Mouse (Mus musculus): ENCODE data around the gene Fbxl21.

Gene Fbxl21

DNA sequence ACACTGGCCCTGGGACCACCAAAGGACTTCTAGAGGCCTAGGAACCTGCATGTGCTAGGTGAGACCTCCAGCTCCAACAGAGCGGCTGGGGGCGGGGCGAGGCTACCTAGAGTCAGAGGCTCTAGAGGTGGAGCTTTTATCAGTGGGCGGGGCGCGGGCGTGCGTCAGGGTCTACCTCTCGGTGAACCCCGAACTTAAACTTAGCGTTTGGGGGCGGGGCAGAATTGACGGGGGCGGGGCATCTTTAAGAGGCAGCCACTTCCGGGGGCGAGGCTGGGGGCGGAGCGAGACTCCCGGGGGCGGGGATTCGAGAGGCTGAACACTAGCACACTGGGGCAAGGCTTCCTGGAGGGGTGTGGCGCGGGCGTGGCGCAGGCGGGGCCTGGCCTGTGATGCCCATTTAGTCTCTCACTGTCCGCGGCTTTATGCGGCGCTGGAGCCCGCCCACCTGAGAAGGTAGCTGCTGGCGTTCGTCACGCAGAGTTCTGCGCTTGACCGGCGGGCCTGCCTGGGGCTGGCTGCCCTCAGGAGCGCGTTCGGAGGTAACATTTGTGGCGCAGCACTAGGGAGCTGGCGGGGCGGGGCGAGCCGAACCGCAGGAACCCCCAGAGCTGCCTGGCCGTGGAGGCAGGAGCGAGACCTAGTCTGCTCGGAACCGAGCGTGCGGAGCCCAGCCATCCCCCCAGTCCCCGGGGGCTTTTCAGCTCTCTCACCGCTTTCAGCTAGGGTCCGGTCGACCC lies at the start of gene Fbxl21:
Gene Fbxl21, plus strand, starts transcription at position 392 of the 740 bp plus-strand sequence.
- peak; percentile 86 for DNase-seq (ENCODE audit: low read depth)

- no peak for DNase-seq (ENCODE audit: low read depth)
Observed at GRCm38 (mm10) chr13:56472661-56473060, 49.6 kb upstream of the Fbxl21 start.

DNA sequence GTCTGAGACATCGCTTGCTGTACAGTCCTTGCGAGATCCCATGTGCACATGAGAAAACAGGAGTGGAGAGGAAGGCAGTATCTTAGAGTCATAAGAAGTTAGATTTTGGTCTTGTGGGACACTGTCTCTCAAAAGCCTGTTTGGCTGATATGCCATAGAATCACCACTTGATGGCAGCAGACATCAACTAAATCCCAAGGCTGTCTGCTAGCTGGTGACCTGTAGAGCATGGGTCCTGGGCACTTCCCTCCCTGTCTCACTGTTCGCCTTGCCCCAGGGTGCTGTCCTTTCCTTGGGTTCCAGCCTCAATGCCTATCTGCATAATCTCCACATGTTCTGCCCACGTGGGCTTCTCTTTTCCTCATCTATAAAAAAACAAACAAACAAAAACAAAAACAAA lies 46.9 kb upstream of the Fbxl21 start:
- peak; percentile 69 for DNase-seq (ENCODE audit: low read depth)

DNA sequence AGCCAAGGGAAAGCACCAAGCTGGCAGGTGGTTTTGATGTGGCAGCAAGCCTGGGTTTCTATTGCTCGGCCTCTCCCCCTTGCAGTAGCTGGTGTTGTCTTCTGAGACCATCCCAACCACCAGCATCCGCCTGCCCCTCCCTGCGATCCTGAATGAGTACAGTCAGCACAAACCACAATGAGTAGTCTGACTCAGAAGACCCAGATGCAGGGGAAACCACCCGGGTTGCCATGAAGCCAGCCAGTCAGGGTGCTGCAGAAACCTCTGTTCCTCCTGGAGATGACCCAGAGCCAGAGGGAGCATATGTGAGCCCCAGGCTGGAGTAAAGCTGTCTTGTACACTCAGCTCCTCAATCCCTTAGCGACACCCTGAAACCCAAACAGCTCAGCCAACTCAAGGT lies 45.5 kb upstream of the Fbxl21 start:
- DNase-seq (ENCODE audit: low read depth), result peak; percentile 74

GRCm38 (mm10) chr13:56477271-56477670 lies 45.0 kb upstream of the Fbxl21 start:
- no peak for DNase-seq (ENCODE audit: low read depth)

DNA sequence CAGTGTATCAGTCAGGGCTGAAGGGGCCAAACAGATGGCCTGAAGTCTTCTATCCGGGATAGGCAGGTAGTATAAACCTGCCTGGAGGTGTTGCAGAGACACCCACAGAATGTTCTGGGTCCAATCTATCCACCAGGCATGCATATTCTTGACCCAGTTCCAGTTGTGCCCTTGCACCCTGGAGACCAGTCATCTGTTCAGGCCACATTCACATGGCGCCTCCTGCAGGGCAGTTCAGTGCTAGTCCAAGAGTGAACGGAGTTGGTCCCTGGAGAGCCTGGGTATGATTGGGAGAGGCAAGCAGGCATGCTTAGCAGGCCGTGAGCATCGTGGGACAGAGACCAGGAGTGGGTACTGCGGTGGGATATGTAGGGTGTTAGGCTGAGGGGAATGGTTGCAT lies 44.2 kb upstream of the Fbxl21 start:
- peak; percentile 6 for DNase-seq (ENCODE audit: low read depth)

GRCm38 (mm10) chr13:56482146-56482545 lies 40.1 kb upstream of the Fbxl21 start, which contains the start of gene Il9:
TSS of gene Il9 (minus strand) at chr13:56482246.
- DNase-seq (ENCODE audit: low read depth), result no peak

DNA sequence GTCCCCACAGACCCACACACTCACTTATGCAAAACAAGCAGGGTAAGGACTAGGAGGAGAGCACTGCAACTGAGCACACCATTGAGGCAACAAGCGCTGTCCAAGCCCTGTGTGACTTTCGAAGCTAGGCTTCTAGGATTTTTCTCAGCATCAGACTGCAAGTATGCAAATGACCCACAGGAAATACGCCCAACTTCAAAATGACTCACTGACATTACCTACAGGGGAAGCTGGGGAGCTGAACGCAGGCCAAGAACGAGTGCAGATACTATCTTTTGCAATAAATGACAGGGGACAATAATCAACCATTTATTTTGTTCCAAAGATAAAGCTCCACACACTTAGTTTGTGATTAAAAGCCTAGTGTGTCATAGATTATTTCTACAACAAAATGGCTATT lies 34.3 kb upstream of the Fbxl21 start:
- DNase-seq (ENCODE audit: low read depth), result peak; percentile 28

- no peak for DNase-seq (ENCODE audit: low read depth)
Observed at GRCm38 (mm10) chr13:56494440-56494839, 27.8 kb upstream of the Fbxl21 start.

DNA sequence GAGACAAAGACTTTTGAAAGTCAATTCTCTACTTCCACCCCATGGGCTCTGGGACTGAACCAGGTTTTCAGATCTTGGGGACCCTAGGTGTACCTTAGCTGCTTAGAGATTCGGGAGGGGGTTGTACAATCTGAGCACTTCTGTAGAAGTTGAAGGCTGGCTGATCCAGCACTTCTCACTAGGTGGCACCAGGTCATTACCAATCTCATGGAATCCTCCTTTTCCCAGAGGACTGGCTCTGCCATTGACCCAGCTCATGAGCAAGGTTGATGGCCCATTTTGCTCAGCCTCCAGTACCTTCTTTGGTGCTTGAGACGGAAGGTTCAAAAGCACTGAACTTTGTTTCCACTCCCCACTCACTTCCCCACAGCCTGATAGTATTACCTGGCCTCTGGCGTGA lies 22.1 kb upstream of the Fbxl21 start:
- no peak for DNase-seq (ENCODE audit: low read depth)

- no peak for DNase-seq (ENCODE audit: low read depth)
Observed at GRCm38 (mm10) chr13:56500636-56501035, 21.6 kb upstream of the Fbxl21 start.

DNA sequence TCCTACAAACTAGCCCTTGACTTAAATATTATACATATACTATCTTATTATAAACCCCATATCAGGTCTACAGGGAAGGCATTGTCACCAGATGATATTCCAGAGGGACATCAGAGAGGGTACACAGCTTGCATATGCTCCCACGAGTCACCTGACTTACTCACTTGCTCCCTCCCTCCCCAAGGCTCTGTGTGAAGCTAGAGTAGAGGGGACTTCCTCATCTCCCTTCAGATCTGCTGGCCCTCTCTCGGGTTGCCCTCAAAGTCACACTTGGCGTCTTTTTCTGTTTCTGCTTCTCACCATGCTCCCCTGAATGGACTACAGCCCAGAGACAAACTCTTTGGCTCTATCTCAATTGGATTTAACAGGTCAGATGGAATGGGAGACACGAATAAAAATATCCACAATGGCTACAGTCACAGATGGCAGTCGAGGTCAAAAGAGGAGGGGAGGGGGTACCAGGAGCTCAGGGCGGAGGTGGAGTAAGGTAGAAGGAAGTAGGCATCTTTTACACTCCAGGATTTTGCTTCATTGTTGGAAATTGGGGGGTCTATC lies 20.3 kb upstream of the Fbxl21 start:
- DNase-seq (ENCODE audit: low read depth), result no peak

DNA sequence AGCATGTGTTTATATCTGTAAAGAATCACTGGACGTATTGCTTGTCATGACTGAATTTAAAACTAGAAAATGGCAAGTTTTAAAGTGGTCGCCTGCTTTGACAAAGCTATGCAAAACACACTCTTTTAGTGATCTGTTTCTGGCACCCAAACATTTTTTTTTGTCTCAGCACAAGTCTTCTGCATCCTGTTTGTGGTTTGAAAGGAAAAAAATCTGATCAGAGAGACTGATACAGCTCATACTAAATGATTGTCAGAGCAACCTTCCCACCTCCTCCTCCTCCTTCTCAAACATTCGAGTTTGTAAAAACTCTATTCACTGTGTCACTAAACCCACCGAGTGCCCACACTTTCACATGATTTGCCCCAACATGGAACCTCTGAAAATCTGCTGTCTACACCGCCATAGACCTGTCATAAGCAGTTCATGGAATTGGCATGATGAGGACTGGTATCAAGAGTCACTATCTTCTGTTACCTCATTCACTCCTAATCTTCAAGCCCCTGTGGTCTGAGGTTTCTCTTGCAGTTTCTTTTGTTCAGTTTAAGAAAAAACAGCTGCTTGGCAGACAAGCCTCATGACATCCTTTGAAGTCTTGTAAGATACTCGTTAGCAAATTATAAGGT lies 15.3 kb upstream of the Fbxl21 start:
- peak; percentile 64 for DNase-seq (ENCODE audit: low read depth)

DNA sequence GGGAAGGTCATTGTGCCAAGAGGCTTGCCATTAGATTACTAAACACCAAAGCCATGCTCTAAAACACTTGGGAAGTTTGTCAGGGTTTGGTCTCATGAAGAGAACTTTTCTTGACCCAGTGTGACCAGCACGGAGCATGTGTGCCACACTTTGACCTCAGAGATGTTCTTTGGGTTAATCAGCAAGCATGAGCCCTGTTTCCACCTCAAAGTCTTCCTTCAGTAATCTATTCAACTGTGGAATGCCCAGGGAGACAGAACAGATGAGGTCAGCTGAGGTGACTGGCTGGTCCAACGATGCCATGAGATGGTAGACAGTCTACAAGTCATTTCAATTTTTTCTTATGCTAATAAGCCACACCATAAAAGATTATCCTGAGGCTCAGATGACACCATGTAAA lies 12.5 kb upstream of the Fbxl21 start:
- no peak for DNase-seq (ENCODE audit: low read depth)

- no peak for DNase-seq (ENCODE audit: low read depth)
Observed at GRCm38 (mm10) chr13:56513595-56513994, 8.7 kb upstream of the Fbxl21 start.

- no peak for DNase-seq (ENCODE audit: low read depth)
Observed at GRCm38 (mm10) chr13:56516311-56516710, 6.0 kb upstream of the Fbxl21 start.

GRCm38 (mm10) chr13:56516816-56517215 lies 5.5 kb upstream of the Fbxl21 start:
- no peak for DNase-seq (ENCODE audit: low read depth)

- no peak for DNase-seq (ENCODE audit: low read depth)
Observed at GRCm38 (mm10) chr13:56522821-56523167, 522 bp downstream of the Fbxl21 start.

GRCm38 (mm10) chr13:56526871-56527270 lies 4.6 kb downstream of the Fbxl21 start:
- no peak for DNase-seq (ENCODE audit: low read depth)

DNA sequence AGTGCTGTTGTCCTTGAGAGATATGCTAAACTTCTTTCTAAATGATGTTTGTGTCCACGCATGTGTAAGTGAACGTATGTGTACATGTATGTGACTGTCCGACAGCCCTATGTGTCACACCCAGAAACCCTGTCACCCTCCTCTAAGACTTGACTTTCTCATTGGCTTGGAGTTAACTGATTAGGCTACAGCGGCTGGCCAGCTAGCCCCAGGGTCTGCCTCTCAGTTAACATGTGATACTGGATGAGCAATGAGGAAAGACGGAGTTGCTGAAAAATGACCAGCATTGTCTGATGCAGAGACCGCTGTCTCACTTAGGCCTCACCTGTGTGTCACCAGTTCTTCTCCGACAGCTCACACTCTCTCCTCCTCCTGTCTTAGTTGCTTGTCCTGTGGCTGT lies 5.6 kb downstream of the Fbxl21 start:
- no peak for DNase-seq (ENCODE audit: low read depth)

DNA sequence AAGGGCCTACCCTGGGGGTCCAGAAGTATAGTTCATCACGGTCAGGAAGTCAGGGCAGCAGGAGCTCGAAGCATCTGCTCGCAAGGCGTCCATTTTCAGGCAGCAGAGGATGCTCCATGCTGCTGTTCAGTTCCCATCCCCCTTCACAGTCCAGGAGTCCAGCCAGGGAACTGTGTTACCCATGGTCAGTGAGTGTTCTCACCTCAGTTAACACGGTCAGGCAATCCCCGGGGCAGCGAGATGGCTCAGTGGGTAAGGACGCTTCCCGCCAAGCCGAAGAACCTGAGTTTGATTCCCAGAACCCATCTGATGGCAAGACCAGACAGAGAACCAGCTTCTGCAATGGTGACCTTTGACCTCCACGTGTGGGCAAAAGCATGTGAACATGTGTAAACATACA lies 6.0 kb downstream of the Fbxl21 start:
- DNase-seq (ENCODE audit: low read depth), result no peak

DNA sequence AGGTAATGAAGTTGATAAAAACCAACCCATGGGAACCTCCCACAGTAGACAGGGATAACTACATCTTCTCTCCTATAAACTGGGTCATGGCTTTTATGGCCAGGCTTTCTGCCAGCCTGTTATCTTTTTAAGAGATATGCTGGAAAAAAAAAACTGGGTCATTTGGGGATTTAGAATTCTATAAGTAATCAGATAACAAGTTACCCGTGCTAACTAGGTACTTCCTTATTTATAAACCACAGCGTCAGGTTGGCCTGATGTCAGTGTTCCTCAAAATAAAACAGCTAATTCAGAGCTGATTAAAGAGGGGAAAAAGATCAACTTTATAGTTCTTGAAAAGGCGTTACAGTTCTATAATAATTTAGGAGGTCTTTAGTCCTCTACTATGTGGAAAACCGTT lies 6.8 kb downstream of the Fbxl21 start:
- no peak for DNase-seq (ENCODE audit: low read depth)

- DNase-seq (ENCODE audit: low read depth), result no peak
Observed at GRCm38 (mm10) chr13:56529685-56530084, 7.4 kb downstream of the Fbxl21 start.

DNA sequence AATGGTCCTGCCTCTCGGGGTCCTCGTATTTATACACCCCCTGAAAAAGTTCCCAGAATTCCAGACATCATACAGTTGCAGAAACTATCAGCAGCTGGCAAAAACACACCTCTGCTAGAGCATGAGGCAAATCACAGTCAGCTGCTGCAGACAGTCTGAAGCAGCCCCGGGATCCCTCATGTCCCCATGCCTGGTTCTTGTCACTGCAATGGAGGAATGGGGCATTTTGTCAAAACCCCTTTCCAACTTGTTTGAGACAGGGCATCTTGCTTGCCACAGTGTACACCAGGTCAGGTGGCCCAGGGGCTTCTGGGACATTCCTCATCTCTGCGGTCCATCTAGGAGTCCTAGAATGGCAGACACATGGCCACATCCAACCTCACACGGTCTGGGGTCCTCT lies 12.7 kb downstream of the Fbxl21 start:
- no peak for DNase-seq (ENCODE audit: low read depth)
